ENCODE assay signal across 19 mouse cellular contexts in the genomic region with DNA sequence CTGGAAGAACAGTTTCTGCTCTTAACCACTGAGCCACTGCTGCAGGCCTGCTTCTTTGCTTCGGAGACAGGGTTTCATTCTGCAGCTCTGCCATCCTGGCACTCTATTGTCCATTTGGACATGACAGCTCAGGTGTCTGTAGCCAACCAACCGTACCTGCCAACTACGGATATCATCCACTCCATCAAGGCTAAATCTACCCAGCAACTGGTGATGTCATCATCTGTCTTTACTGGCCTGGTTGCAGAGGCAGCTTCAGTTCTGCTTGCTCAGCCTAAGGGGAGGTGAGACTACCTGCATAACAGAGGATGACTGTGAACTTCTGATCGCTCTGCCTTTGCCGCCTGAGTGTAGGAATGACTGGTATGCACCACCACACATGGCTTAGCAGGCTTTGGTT. TPM values are rescaled to one million over a fixed set of nuclear protein-coding genes. Genes with fewer than 3 reads are reported as not detected.
DNase-seq lines count a peak whose midpoint lies in the region; ATAC-seq and TF ChIP-seq lines count a peak whose summit lies in the region.
"Had no signal": no experiment of that assay in that cellular context is flagged by ENCODE, and none has a peak within 500 bp of the region (broad histone marks: within the 10 kb centered on the region; RNA-seq: fewer than 3 reads in every experiment).

No protein-coding gene starts in this region.

- H3K4me2 ChIP-seq in kidney, embryonic 14.5 days (replicated peaks; ENCODE audit: low read depth, low read length), result no peak overlapping the region
- H3K4me2 ChIP-seq in CH12.LX (ENCODE audit: insufficient read depth, low read depth, poor library complexity, severe bottlenecking), result no peak overlapping the region
- H3K4me2 ChIP-seq: limb, embryonic 13.5 days had no signal

- no peaks in the 10 kb centered on the region for H3K36me3 ChIP-seq in kidney, embryonic 14.5 days (ENCODE audit: control insufficient read depth, insufficient read depth, low read length)
- H3K36me3 ChIP-seq in CH12.LX (replicated peaks in 1 of 2; ENCODE audit: control insufficient read depth in 1 of 2, insufficient read depth in 1 of 2, low read length in 1 of 2), result no peaks in the 10 kb centered on the region
- H3K36me3 ChIP-seq: G1E; limb, embryonic 13.5 days; midbrain, embryonic 12.5 days had no signal

- in situ Hi-C loops in CH12.LX (cut with MboI; ENCODE audit: low pct_ligation_motif_present, low pct_unique_long_range_greater_than_20kb, low sequenced_read_pairs), result no loop called here

- peaks cover 15% of the 10 kb centered on the region for H3K27me3 ChIP-seq in kidney, embryonic 14.5 days (ENCODE audit: control insufficient read depth, insufficient read depth, low read length)
- peaks cover 48% of the 10 kb centered on the region for H3K27me3 ChIP-seq in CH12.LX (replicated peaks)

- no peaks in the 10 kb centered on the region for H3K4me1 ChIP-seq in kidney, embryonic 14.5 days (ENCODE audit: control insufficient read depth, insufficient read depth, low read length)
- peaks cover 0 to 4% of the 10 kb centered on the region in 2 experiments; a peak in 1 of 4 replicates for H3K4me1 ChIP-seq in CH12.LX (ENCODE audit: control insufficient read depth in 1 of 2, insufficient read depth in 2 of 2)

- TF ChIP-seq CTCF in CH12.LX (conservative IDR thresholded peaks at IDR 0.05 in 1 of 2, IDR thresholded peaks at IDR 0.05 in 1 of 2; ENCODE audit: low read depth in 2 of 2, low read length in 2 of 2), result no peak
- TF ChIP-seq CTCF in gastrocnemius, adult 2 months (IDR thresholded peaks at IDR 0.05), result no peak

- no peak for TF ChIP-seq RAD21 in CH12.LX (IDR thresholded peaks at IDR 0.05; ENCODE audit: low read depth, low read length)

- dilution Hi-C loops in CH12.LX (cut with MboI; ENCODE audit: extremely low pct_ligation_motif_present, extremely low pct_unique_long_range_greater_than_20kb, low sequenced_read_pairs), result no loop called here

- peak; percentile 17 for DNase-seq in kidney, adult 18-20 months
- no peak for DNase-seq in CH12.LX (ENCODE audit: extremely low read depth)
- peak; percentile 9 for DNase-seq in adipocyte (ENCODE audit: low spot score)
- DNase-seq in kidney, postnatal 25 days, result peak; percentile 69 to 78
- DNase-seq in urinary bladder, postnatal 25 days (ENCODE audit: low spot score), result no peak
- DNase-seq in gastrocnemius, adult 2 months, result no peak
- no peak for DNase-seq in frontal cortex, postnatal 25 days (ENCODE audit: low spot score in 2 of 2)
- DNase-seq: heart, adult 11 months; layer of hippocampus, postnatal 36 days had no signal

- H3K79me2 ChIP-seq in CH12.LX (replicated peaks; ENCODE audit: control insufficient read depth, extremely low read depth, insufficient read depth, poor library complexity, severe bottlenecking), result no peaks in the 10 kb centered on the region

- no peak overlapping the region for H3K9ac ChIP-seq in kidney, embryonic 14.5 days (ENCODE audit: low read depth, low read length)
- H3K9ac ChIP-seq in CH12.LX (ENCODE audit: insufficient read depth, low read depth), result no peak overlapping the region
- H3K9ac ChIP-seq: limb, embryonic 13.5 days; midbrain, embryonic 12.5 days had no signal

- no peak for ATAC-seq in kidney, embryonic 14.5 days (ENCODE audit: low FRiP score, low TSS enrichment)
- ATAC-seq: activated CD4-positive, CD25-positive, alpha-beta regulatory T cell, adult 4 months; inflammation-experienced regulatory T-cells, adult 6 months had no signal

- TF ChIP-seq POLR2A in CH12.LX (IDR thresholded peaks at IDR 0.05; ENCODE audit: low read depth, low read length), result no peak

- H3K4me3 ChIP-seq in kidney, embryonic 14.5 days (ENCODE audit: low read length), result no peak overlapping the region
- H3K4me3 ChIP-seq in CH12.LX (replicated peaks in 1 of 3; ENCODE audit: low read depth in 2 of 3, low read length in 2 of 3, poor library complexity in 1 of 3), result no peak overlapping the region
- H3K4me3 ChIP-seq in gastrocnemius, adult 2 months, result no peak overlapping the region
- H3K4me3 ChIP-seq: limb, embryonic 13.5 days; midbrain, embryonic 12.5 days had no signal

- 66% methylated on average over 5 of the region's 5 CpGs for WGBS in kidney, embryonic 14.5 days

- H3K9me3 ChIP-seq in kidney, embryonic 14.5 days (ENCODE audit: control insufficient read depth, low read length), result 0 out of 2 replicates have a peak, but pooled peaks cover 3% of the 10 kb centered on the region
- H3K9me3 ChIP-seq in CH12.LX (replicated peaks; ENCODE audit: low read length), result peaks cover 5% of the 10 kb centered on the region
- H3K9me3 ChIP-seq: midbrain, embryonic 12.5 days had no signal

- TF ChIP-seq EP300 in CH12.LX (IDR thresholded peaks at IDR 0.05; ENCODE audit: low read length), result no peak

- intact Hi-C loops in gastrocnemius, adult 2 months (cut with DNase I), result no loop called here

- H3K27ac ChIP-seq in kidney, embryonic 14.5 days (ENCODE audit: low read depth, low read length), result no peak overlapping the region
- no peak overlapping the region for H3K27ac ChIP-seq in CH12.LX (ENCODE audit: insufficient read depth, low read depth)
- no peak overlapping the region for H3K27ac ChIP-seq in gastrocnemius, adult 2 months
- H3K27ac ChIP-seq: limb, embryonic 13.5 days had no signal

TF ChIP-seq in CH12.LX, 34 proteins besides CTCF, POLR2A, EP300 and RAD21:
- no peak for TF ChIP-seq RCOR1 (conservative IDR thresholded peaks at IDR 0.05; ENCODE audit: low read depth, low read length)
- no peak for TF ChIP-seq SIN3A (IDR thresholded peaks at IDR 0.05; ENCODE audit: low read length)
- no peak for TF ChIP-seq TCF12 (IDR thresholded peaks at IDR 0.05; ENCODE audit: low read depth, low read length)
- TF ChIP-seq CHD1 (IDR thresholded peaks at IDR 0.05; ENCODE audit: low read depth, low read length), result no peak
- TF ChIP-seq CHD2 (IDR thresholded peaks at IDR 0.05; ENCODE audit: low read length), result peak; percentile 55; the same call in 1 of the 2 replicates
- TF ChIP-seq ZMIZ1 (IDR thresholded peaks at IDR 0.05; ENCODE audit: low read depth, low read length), result no peak
- TF ChIP-seq KAT2A (IDR thresholded peaks at IDR 0.05; ENCODE audit: insufficient replicate concordance, low read length), result no peak
TF ChIP-seq in CH12.LX: peak in this region for 1.

RNA-seq across cellular contexts. Expression of a gene that starts 1.6 kb away (rescaled TPM):
- 1.3 and 1.8 TPM in 2 replicates for polyA plus RNA-seq in kidney, embryonic 14.5 days (2014; fragmentation: Nextera tagmentation; extraction: Ambion mirVana)
- 1.1 and 1.5 TPM in 2 replicates for total RNA-seq in CH12.LX (2012; rRNA removed)
- total RNA-seq in CH12.LX (2014; rRNA removed), result 0.09 and 0.12 TPM in 2 replicates
- 0.60 and 0.89 TPM in 2 replicates for polyA plus RNA-seq in CH12.LX (2012; ENCODE audit: insufficient read length, low read depth)
- 10 to 100 TPM; 32.0 to 36.7 TPM for total RNA-seq in gastrocnemius, adult 2 months (2021)
- total RNA-seq: G1E had no signal
- polyA plus RNA-seq: G1E; inflammation-experienced regulatory T-cells, adult 6 months had no signal

RNA-seq across cellular contexts. Expression of a gene that starts 36.3 kb away (rescaled TPM):
- polyA plus RNA-seq in kidney, embryonic 14.5 days (2014; fragmentation: Nextera tagmentation; extraction: Ambion mirVana), result not detected in 2 replicates
- not detected in 2 replicates for total RNA-seq in CH12.LX (2012; rRNA removed)
- total RNA-seq in CH12.LX (2014; rRNA removed), result not detected in 2 replicates
- not detected in 2 replicates for polyA plus RNA-seq in CH12.LX (2012; ENCODE audit: insufficient read length, low read depth)
- total RNA-seq in gastrocnemius, adult 2 months (2021), result not detected
- total RNA-seq: G1E; layer of hippocampus, postnatal 36 days had no signal
- polyA plus RNA-seq: activated CD4-positive, CD25-positive, alpha-beta regulatory T cell, adult 4 months; cortical plate, adult 2 months; G1E; heart, embryonic 16.5 days; inflammation-experienced regulatory T-cells, adult 6 months; limb, embryonic 13.5 days; midbrain, embryonic 12.5 days; small intestine, adult 2 months; urinary bladder, adult 2 months had no signal

Comparison
In these comparisons a context has a peak if more than half of its experiments do, and no peak if none do; other contexts are left out.
1. DNase-seq: peak in kidney, adult 18-20 months (single experiment), adipocyte (single experiment) and kidney, postnatal 25 days (2 of 2); none in CH12.LX (single experiment), urinary bladder, postnatal 25 days (single experiment), gastrocnemius, adult 2 months (single experiment) and frontal cortex, postnatal 25 days (0 of 2).
2. RNA of a gene that starts 1.6 kb away (total RNA-seq): 32.0 to 36.7 TPM in gastrocnemius, adult 2 months; 0.09 to 1.5 TPM in CH12.LX; every median in the first group is over 10 times any median in the second.